In genomic region chr8:105573427-105573826, GRCm38 (mm10) we compare ENCODE assay signal across 13 mouse cellular contexts. TPM values are rescaled to one million over a fixed set of nuclear protein-coding genes. Genes with fewer than 3 reads are reported as not detected.
A peak's percentile ranks its signal among the peaks of the same experiment; 100 is the strongest.
DNase-seq lines count a peak whose midpoint lies in the region; ATAC-seq and TF ChIP-seq lines count a peak whose summit lies in the region.
"Had no signal": no experiment of that assay in that cellular context is flagged by ENCODE, and none has a peak within 500 bp of the region (broad histone marks: within the 10 kb centered on the region; RNA-seq: fewer than 3 reads in every experiment).

No protein-coding gene starts in this region.

- H3K4me1 ChIP-seq in heart, adult 2 months (ENCODE audit: control insufficient read depth, insufficient read depth, low read length), result no peaks in the 10 kb centered on the region; the same call in 1 of the 2 replicates
- H3K4me1 ChIP-seq: heart, embryonic 13.5 days; midbrain, embryonic 10.5 days had no signal

- H3K27me3 ChIP-seq in heart, adult 2 months (ENCODE audit: control insufficient read depth, insufficient read depth, low read length), result no peaks in the 10 kb centered on the region
- H3K27me3 ChIP-seq: heart, embryonic 13.5 days had no signal

- TF ChIP-seq EP300 in heart, adult 2 months (IDR thresholded peaks at IDR 0.05; ENCODE audit: insufficient read depth, low read depth, low read length), result no peak

- no peak overlapping the region for H3K27ac ChIP-seq in heart, adult 2 months
- H3K27ac ChIP-seq: heart, embryonic 13.5 days; midbrain, embryonic 10.5 days had no signal

- no peak for TF ChIP-seq CTCF in heart, adult 2 months (IDR thresholded peaks at IDR 0.05)

- H3K9ac ChIP-seq in heart, adult 2 months (ENCODE audit: low read depth, low read length), result no peak overlapping the region
- H3K9ac ChIP-seq: heart, embryonic 13.5 days had no signal

- no peaks in the 10 kb centered on the region for H3K36me3 ChIP-seq in heart, adult 2 months (ENCODE audit: control insufficient read depth, insufficient read depth, low read length)
- H3K36me3 ChIP-seq: heart, embryonic 13.5 days; midbrain, embryonic 10.5 days had no signal

- TF ChIP-seq POLR2A in heart, adult 2 months (IDR thresholded peaks at IDR 0.05; ENCODE audit: insufficient read depth, low read depth, low read length), result no peak

- no peak overlapping the region for H3K4me3 ChIP-seq in heart, adult 2 months
- H3K4me3 ChIP-seq: heart, embryonic 13.5 days; midbrain, embryonic 10.5 days had no signal

- ATAC-seq in activated CD4-positive, CD25-positive, alpha-beta regulatory T cell, adult 4 months, result no peak

- peak; percentile 33 to 44 for DNase-seq in heart, adult 2 months
- no peak for DNase-seq in heart, adult 9 months (ENCODE audit: low spot score in 2 of 2)
- peak; percentile 76 for DNase-seq in testis, postnatal 10 days (ENCODE audit: low spot score)
- DNase-seq in testis, postnatal 14 days (ENCODE audit: low spot score), result no peak
- peak; percentile 56 for DNase-seq in induced T-regulatory cell, adult 2 months (ENCODE audit: low read depth)
- DNase-seq in frontal cortex, postnatal 14 days (ENCODE audit: low spot score in 2 of 2), result no peak
- no peak for DNase-seq in layer of hippocampus, postnatal 14 days (ENCODE audit: low spot score in 2 of 2)
- DNase-seq: embryo, embryonic 11 days; layer of hippocampus, postnatal 36 days; spleen, adult 18-20 months had no signal

- intact Hi-C loops in heart, adult 2 months (cut with DNase I), result no loop called here

- H3K79me2 ChIP-seq in heart, adult 2 months (replicated peaks; ENCODE audit: control insufficient read depth, insufficient read depth, low read length), result no peaks in the 10 kb centered on the region

RNA-seq across cellular contexts. Expression of gene Atp6v0d1, which starts 7.6 kb away (rescaled TPM):
- 10 to 100 TPM; 46.4 to 48.9 TPM for total RNA-seq in heart, adult 2 months (2021)
- 61.7 and 69.0 TPM in 2 replicates for polyA plus RNA-seq in heart, adult 2 months (2012; rRNA removed)
- 10 to 100 TPM; 40.7 to 42.8 TPM for polyA plus RNA-seq in activated CD4-positive, CD25-positive, alpha-beta regulatory T cell, adult 4 months (2017; shearing (Covaris generic))
- total RNA-seq in layer of hippocampus, postnatal 14 days (2021), result 100 to 1,000 TPM; 321 to 323 TPM

RNA-seq across cellular contexts. Expression of gene Ripor1, which starts 31.6 kb away (rescaled TPM):
- total RNA-seq in heart, adult 2 months (2021), result 10 to 100 TPM; 42.5 to 51.6 TPM
- polyA plus RNA-seq in heart, adult 2 months (2012; rRNA removed), result 39.2 TPM in 2 replicates
- 1 to 10 TPM; 6.7 to 7.9 TPM for polyA plus RNA-seq in activated CD4-positive, CD25-positive, alpha-beta regulatory T cell, adult 4 months (2017; shearing (Covaris generic))
- total RNA-seq in layer of hippocampus, postnatal 14 days (2021), result 10 to 100 TPM; 81.6 to 86.9 TPM

RNA-seq across cellular contexts. Expression of gene Hsd11b2, which starts 54.9 kb away (rescaled TPM):
- total RNA-seq in heart, adult 2 months (2021), result under 1 TPM in 1 of 2 experiments, not detected in 1; 0.23 TPM
- 0.08 and 0.32 TPM in 2 replicates for polyA plus RNA-seq in heart, adult 2 months (2012; rRNA removed)
- not detected for polyA plus RNA-seq in activated CD4-positive, CD25-positive, alpha-beta regulatory T cell, adult 4 months (2017; shearing (Covaris generic))
- under 1 TPM; 0.18 to 0.21 TPM for total RNA-seq in layer of hippocampus, postnatal 14 days (2021)
- total RNA-seq: layer of hippocampus, postnatal 36 days had no signal

Comparison
In these comparisons a context has a peak if more than half of its experiments do, and no peak if none do; other contexts are left out.
1. DNase-seq: peak in heart, adult 2 months (2 of 2), testis, postnatal 10 days (single experiment) and induced T-regulatory cell, adult 2 months (single experiment); none in heart, adult 9 months (0 of 2), testis, postnatal 14 days (single experiment), frontal cortex, postnatal 14 days (0 of 2) and layer of hippocampus, postnatal 14 days (0 of 2).
2. RNA of gene Atp6v0d1, which starts 7.6 kb away (total RNA-seq): 321 to 323 TPM in layer of hippocampus, postnatal 14 days; 46.4 to 48.9 TPM in heart, adult 2 months; every median in the first group is over 4 times any median in the second.